Mouse (Mus musculus): Measurements from ENCODE around the gene Pgm2l1. TPM values are rescaled to one million over a fixed set of nuclear protein-coding genes. Genes with fewer than 3 reads are reported as not detected.

Gene Pgm2l1
- total and polyA plus RNA-seq, 3 experiments = 5.7 to 10.5 TPM; not detected in 1

- H3K4me3 ChIP-seq (ENCODE audit: control insufficient read depth in 1 of 2, insufficient read depth in 1 of 2, low read depth in 2 of 2, low read length in 2 of 2) = no peak overlapping the region
- TF ChIP-seq RAD21 (IDR thresholded peaks at IDR 0.05; ENCODE audit: low read depth, low read length) = peak; percentile 70
- TF ChIP-seq RCOR1 (IDR thresholded peaks at IDR 0.05; ENCODE audit: low read depth, low read length) = no peak
- no peak for TF ChIP-seq POLR2AphosphoS5 (IDR thresholded peaks at IDR 0.05; ENCODE audit: borderline replicate concordance, low read depth, low read length)
- 0 out of 2 replicates have a peak, but pooled peaks have one; percentile 40 for TF ChIP-seq HCFC1 (IDR thresholded peaks at IDR 0.05; ENCODE audit: low read depth, low read length)
- TF ChIP-seq ZC3H11A (IDR thresholded peaks at IDR 0.05; ENCODE audit: low read depth, low read length) = peak; percentile 76
- TF ChIP-seq CTCF (IDR thresholded peaks at IDR 0.05 in 2 of 3, conservative IDR thresholded peaks at IDR 0.05 in 1 of 3; ENCODE audit: control insufficient read depth in 1 of 3, insufficient read depth in 1 of 3, low read depth in 2 of 3, low read length in 3 of 3, poor library complexity in 1 of 3, severe bottlenecking in 1 of 3) = peak; percentile 67 to 79 (median 73)
- peak; percentile 90 for TF ChIP-seq SMC3 (IDR thresholded peaks at IDR 0.05; ENCODE audit: low read depth, low read length)
- H3K9me3 ChIP-seq (replicated peaks; ENCODE audit: insufficient read depth, low read length) = no peaks in the 10 kb centered on the region
- H3K79me2 ChIP-seq (ENCODE audit: control insufficient read depth, insufficient read depth, low read length, poor library complexity) = no peaks in the 10 kb centered on the region
- peaks cover 0 to 6% of the 10 kb centered on the region in 2 experiments; a peak in 2 of 4 replicates for H3K4me1 ChIP-seq (ENCODE audit: control insufficient read depth in 1 of 2, insufficient read depth in 2 of 2, low read length in 2 of 2)
- peaks cover 0 to 6% of the 10 kb centered on the region in 2 experiments; a peak in 1 of 4 replicates for H3K36me3 ChIP-seq (ENCODE audit: control insufficient read depth in 1 of 2, insufficient read depth in 2 of 2, low read length in 2 of 2)
- DNase-seq (ENCODE audit: low read depth, low spot score) = peak; percentile 68
- no peaks in the 10 kb centered on the region for H3K27me3 ChIP-seq (ENCODE audit: control insufficient read depth in 1 of 2, insufficient read depth in 2 of 2, low read length in 2 of 2)
- no peak overlapping the region for H3K9ac ChIP-seq (ENCODE audit: control insufficient read depth, low read depth, low read length, poor library complexity, severe bottlenecking)
- no peak overlapping the region for H3K27ac ChIP-seq (ENCODE audit: control insufficient read depth, low read depth, low read length)
These were observed 39.6 kb upstream of the Pgm2l1 start for GRCm38 (mm10) chr7:100187601-100188000.

GRCm38 (mm10) chr7:100190167-100190566 lies 37.0 kb upstream of the Pgm2l1 start:
- TF ChIP-seq HCFC1 (IDR thresholded peaks at IDR 0.05; ENCODE audit: low read depth, low read length) (no peak), CTCF (IDR thresholded peaks at IDR 0.05 in 2 of 3, conservative IDR thresholded peaks at IDR 0.05 in 1 of 3; ENCODE audit: control insufficient read depth in 1 of 3, insufficient read depth in 1 of 3, low read depth in 2 of 3, low read length in 3 of 3, poor library complexity in 1 of 3, severe bottlenecking in 1 of 3) (no peak), UBTF (IDR thresholded peaks at IDR 0.05; ENCODE audit: borderline replicate concordance, insufficient read depth, low read depth, low read length) (no peak), MEF2A (IDR thresholded peaks at IDR 0.05; ENCODE audit: extremely low read depth, insufficient replicate concordance, low read depth, low read length, poor library complexity, severe bottlenecking) (no peak), POLR2AphosphoS5 (IDR thresholded peaks at IDR 0.05; ENCODE audit: borderline replicate concordance, low read depth, low read length) (no peak), MAFK (IDR thresholded peaks at IDR 0.05; ENCODE audit: borderline replicate concordance, low read depth, low read length) (no peak), POLR2A (IDR thresholded peaks at IDR 0.05; ENCODE audit: control insufficient read depth in 1 of 2, insufficient read depth in 1 of 2, low read depth in 1 of 2, low read length in 2 of 2, poor library complexity in 1 of 2) (no peak), SIN3A (IDR thresholded peaks at IDR 0.05; ENCODE audit: low read length) (no peak), MYC (IDR thresholded peaks at IDR 0.05; ENCODE audit: low read depth, low read length) (no peak), CHD1 (IDR thresholded peaks at IDR 0.05; ENCODE audit: low read depth, low read length) (no peak), CHD2 (IDR thresholded peaks at IDR 0.05; ENCODE audit: low read length) (no peak), E2F4 (IDR thresholded peaks at IDR 0.05; ENCODE audit: borderline replicate concordance, low read depth, low read length) (no peak), JUND (IDR thresholded peaks at IDR 0.05; ENCODE audit: low read depth, low read length) (no peak), KAT2A (conservative IDR thresholded peaks at IDR 0.05; ENCODE audit: low read depth, low read length) (no peak)
- peaks cover 0 to 5% of the 10 kb centered on the region in 2 experiments; a peak in 2 of 4 replicates for H3K27me3 ChIP-seq (ENCODE audit: control insufficient read depth in 1 of 2, insufficient read depth in 2 of 2, low read length in 2 of 2)
- H3K27ac ChIP-seq (ENCODE audit: control insufficient read depth, low read depth, low read length) = no peak overlapping the region
- H3K9ac ChIP-seq (ENCODE audit: control insufficient read depth, low read depth, low read length, poor library complexity, severe bottlenecking) = no peak overlapping the region
- no peaks in the 10 kb centered on the region for H3K9me3 ChIP-seq (replicated peaks; ENCODE audit: insufficient read depth, low read length)
- no peaks in the 10 kb centered on the region for H3K79me2 ChIP-seq (ENCODE audit: control insufficient read depth, insufficient read depth, low read length, poor library complexity)
- no peak overlapping the region for H3K4me3 ChIP-seq (ENCODE audit: control insufficient read depth in 1 of 2, insufficient read depth in 1 of 2, low read depth in 2 of 2, low read length in 2 of 2)
- H3K36me3 ChIP-seq (ENCODE audit: control insufficient read depth in 1 of 2, insufficient read depth in 2 of 2, low read length in 2 of 2) = no peaks in the 10 kb centered on the region
- no peak for DNase-seq (ENCODE audit: low read depth, low spot score)
- H3K4me1 ChIP-seq (ENCODE audit: control insufficient read depth in 1 of 2, insufficient read depth in 2 of 2, low read length in 2 of 2) = no peaks in the 10 kb centered on the region

Data from MEL (cell line).